Mouse (Mus musculus) kidney, postnatal 4 days (tissue): Measurements from ENCODE around the gene Sly.
"Not testable (repeated sequence)": the region's sequence is repeated elsewhere in the genome, so short reads cannot be mapped to it uniquely, and the experiment has no call there.

Experiments used
- DNase-seq, 2 experiments: peaks; one replicate each; pipeline ENCODE4 v3.0.0; 2021; ENCODE audit warnings: mixed read lengths in 2 of 2

The Sly gene

GRCm38 (mm10) chrY:57186888-57187287 lies at the start of gene Sly:
Gene Sly (plus strand): TSS chrY:57187188.
- not testable (repeated sequence) for DNase-seq
